In the genomic region with DNA sequence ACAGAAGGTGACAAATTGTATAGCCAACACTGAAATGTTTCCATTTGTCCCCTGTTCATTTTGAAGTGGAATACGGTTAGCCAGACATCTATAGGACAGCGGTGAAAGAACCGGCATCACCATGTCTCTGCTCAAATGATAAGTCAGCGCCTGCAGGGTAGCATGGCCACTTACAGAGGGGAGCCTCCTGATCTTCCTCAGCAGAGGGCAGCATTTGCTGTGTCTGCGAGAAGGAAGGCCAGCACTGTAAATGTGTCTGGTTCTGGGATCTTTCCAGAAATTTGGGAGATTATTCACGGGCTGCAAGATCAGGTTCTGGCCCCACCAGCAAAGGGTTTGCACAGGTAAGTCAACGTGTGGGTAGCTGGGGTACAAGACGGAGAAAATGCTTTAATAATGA, we compare ENCODE assay signal across 9 mouse cellular contexts. TPM values are rescaled to one million over a fixed set of nuclear protein-coding genes. Genes with fewer than 3 reads are reported as not detected.
DNase-seq lines count a peak whose midpoint lies in the region; TF ChIP-seq lines count a peak whose summit lies in the region.
"Had no signal": no experiment of that assay in that cellular context is flagged by ENCODE, and none has a peak within 500 bp of the region (broad histone marks: within the 10 kb centered on the region; RNA-seq: fewer than 3 reads in every experiment).

No protein-coding gene starts in this region.

- intact Hi-C loops in left cerebral cortex, adult 2 months (cut with DNase I), result no loop called here

- TF ChIP-seq POLR2A in small intestine, adult 2 months (IDR thresholded peaks at IDR 0.05; ENCODE audit: low read depth, low read length), result no peak

- peak; percentile 56 for TF ChIP-seq CTCF in left cerebral cortex, adult 2 months (IDR thresholded peaks at IDR 0.05)
- TF ChIP-seq CTCF in small intestine, adult 2 months (IDR thresholded peaks at IDR 0.05; ENCODE audit: extremely low read depth, insufficient read length, insufficient replicate concordance, low read depth, low read length), result peak; percentile 23; the same call in 1 of the 2 replicates

- H3K4me3 ChIP-seq in left cerebral cortex, adult 2 months, result no peak overlapping the region
- H3K4me3 ChIP-seq in small intestine, adult 2 months (ENCODE audit: low read depth, low read length), result no peak overlapping the region
- H3K4me3 ChIP-seq: embryonic facial prominence, embryonic 13.5 days had no signal

- no peak overlapping the region for H3K27ac ChIP-seq in left cerebral cortex, adult 2 months
- no peak overlapping the region for H3K27ac ChIP-seq in small intestine, adult 2 months (ENCODE audit: insufficient read depth, low read depth, low read length)
- H3K27ac ChIP-seq: embryonic facial prominence, embryonic 13.5 days had no signal

- no peaks in the 10 kb centered on the region for H3K4me1 ChIP-seq in small intestine, adult 2 months (ENCODE audit: control insufficient read depth, insufficient read depth, insufficient read length, low read length)
- H3K4me1 ChIP-seq: embryonic facial prominence, embryonic 13.5 days had no signal

- 83% methylated on average over 8 of the region's 8 CpGs for WGBS in small intestine, adult 2 months

- H3K36me3 ChIP-seq in small intestine, adult 2 months (ENCODE audit: control insufficient read depth, insufficient read depth, low read length), result peaks cover 2% of the 10 kb centered on the region; the same call in 1 of the 2 replicates
- H3K36me3 ChIP-seq: embryonic facial prominence, embryonic 13.5 days had no signal

- peak; percentile 45 for DNase-seq in adrenal gland, postnatal 10 days
- DNase-seq in adrenal gland, postnatal 4 days (ENCODE audit: low spot score in 2 of 2), result no peak
- no peak for DNase-seq in left cerebral cortex, adult 2 months (ENCODE audit: extremely low spot score in 1 of 2, low spot score in 2 of 2)
- DNase-seq in left cerebral cortex, adult 8-10 months (ENCODE audit: low spot score in 2 of 2), result no peak
- DNase-seq in MN1 (ENCODE audit: low spot score), result peak; percentile 48
- peak; percentile 14 for DNase-seq in forelimb bud, embryonic 11.5 days (ENCODE audit: low read depth, low spot score)
- DNase-seq in gastrocnemius, postnatal 10 days, result no peak

- H3K27me3 ChIP-seq in small intestine, adult 2 months (ENCODE audit: control insufficient read depth, insufficient read depth, low read length), result no peaks in the 10 kb centered on the region
- H3K27me3 ChIP-seq: embryonic facial prominence, embryonic 13.5 days had no signal

RNA-seq across cellular contexts. Expression of a gene that starts 51.0 kb away (rescaled TPM):
- total RNA-seq in adrenal gland, postnatal 10 days (2021), result 10 to 100 TPM; 45.4 to 48.2 TPM
- total RNA-seq in adrenal gland, postnatal 4 days (2021), result 10 to 100 TPM; 71.7 to 72.8 TPM
- 10 to 100 TPM; 74.6 to 77.5 TPM for total RNA-seq in left cerebral cortex, adult 2 months (2021)
- total RNA-seq in left cerebral cortex, adult 8-10 months (2022), result 10 to 100 TPM; 69.4 to 88.2 (median 76.9) TPM
- polyA plus RNA-seq in small intestine, adult 2 months (2012; rRNA removed), result 25.5 and 49.5 TPM in 2 replicates
- 10 to 100 TPM; 31.4 to 43.5 TPM for total RNA-seq in gastrocnemius, postnatal 10 days (2021)

Comparison
In these comparisons a context has a peak if more than half of its experiments do, and no peak if none do; other contexts are left out.
1. DNase-seq: peak in adrenal gland, postnatal 10 days (single experiment), MN1 (single experiment) and forelimb bud, embryonic 11.5 days (single experiment); none in adrenal gland, postnatal 4 days (0 of 2), left cerebral cortex, adult 2 months (0 of 2), left cerebral cortex, adult 8-10 months (0 of 2) and gastrocnemius, postnatal 10 days (single experiment).